Mouse (Mus musculus): ENCODE data around the gene Prm3. TPM values are rescaled to one million over a fixed set of nuclear protein-coding genes. Genes with fewer than 3 reads are reported as not detected.

The Prm3 gene
- polyA plus RNA-seq, 1 experiment from 2014 or later, result not detected

GRCm38 (mm10) chr16:10741082-10741481 is 49.6 kb downstream of the Prm3 start:
- Histone ChIP-seq H3K36me3 (no peaks in the 10 kb centered on the region), H3K4me2 (no peak overlapping the region), H3K27me3 (no peaks in the 10 kb centered on the region), H3K4me1 (replicated peaks) (peaks cover 27% of the 10 kb centered on the region), H3K9me3 (no peaks in the 10 kb centered on the region), H3K4me3 (replicated peaks) (no peak overlapping the region), H3K9ac (replicated peaks) (no peak overlapping the region), H3K27ac (no peak overlapping the region)
- WGBS, result 89% methylated on average over 2 of the region's 2 CpGs
- no peak for ATAC-seq (ENCODE audit: insufficient number of reproducible peaks, insufficient read depth, low FRiP score, low TSS enrichment, low read depth)

Other genes starting within 250 kb of the Prm3 start
- gene Dexi, start 247.9 kb downstream of the Prm3 start, polyA plus RNA-seq (2016; fragmentation: Nextera tagmentation; extraction: Ambion mirVana), result 34.0 and 34.3 TPM in 2 replicates
- 34.6 and 40.6 TPM in 2 replicates for gene Clec16a, start 245.6 kb downstream of the Prm3 start, polyA plus RNA-seq (2016; fragmentation: Nextera tagmentation; extraction: Ambion mirVana)
- gene Socs1, start 5.4 kb downstream of the Prm3 start, polyA plus RNA-seq (2016; fragmentation: Nextera tagmentation; extraction: Ambion mirVana), result 8.9 and 9.5 TPM in 2 replicates
- not detected in 2 replicates for gene Tnp2, start 2.3 kb downstream of the Prm3 start, polyA plus RNA-seq (2016; fragmentation: Nextera tagmentation; extraction: Ambion mirVana)
- not detected in 2 replicates for gene Prm2, start 5.2 kb upstream of the Prm3 start, polyA plus RNA-seq (2016; fragmentation: Nextera tagmentation; extraction: Ambion mirVana)
- gene Prm1, start 14.9 kb upstream of the Prm3 start, polyA plus RNA-seq (2016; fragmentation: Nextera tagmentation; extraction: Ambion mirVana), result 0.51 TPM in 1 of 2 replicates, not detected in the other
- gene Gm11172, start 22.0 kb upstream of the Prm3 start, polyA plus RNA-seq (2016; fragmentation: Nextera tagmentation; extraction: Ambion mirVana), result not detected in 2 replicates
- 5.1 and 5.6 TPM in 2 replicates for gene Rmi2, start 44.1 kb upstream of the Prm3 start, polyA plus RNA-seq (2016; fragmentation: Nextera tagmentation; extraction: Ambion mirVana)

Data from limb, embryonic 12.5 days (tissue).